Comparison of ENCODE assay signal across 11 mouse cellular contexts in genomic region chr3:144819219-144819618, GRCm38 (mm10). TPM values are rescaled to one million over a fixed set of nuclear protein-coding genes. Genes with fewer than 3 reads are reported as not detected.
"Had no signal": no experiment of that assay in that cellular context is flagged by ENCODE, and none has a peak within 500 bp of the region (broad histone marks: within the 10 kb centered on the region; RNA-seq: fewer than 3 reads in every experiment).

Gene Clca3a2, minus strand, starts transcription at chr3:144819494.

RNA-seq across cellular contexts. Expression of gene Clca3a2, which starts in this region (rescaled TPM):
- total RNA-seq: layer of hippocampus, adult 2 months; layer of hippocampus, postnatal 25 days; left cerebral cortex, adult 18-20 months; monocyte, adult 5-6 weeks had no signal
- polyA plus RNA-seq: kidney, embryonic 14.5 days; limb, embryonic 10.5 days; liver, embryonic 12.5 days; liver, embryonic 15.5 days; midbrain, embryonic 12.5 days; midbrain, embryonic 15.5 days; myocyte had no signal
